Mouse (Mus musculus) adrenal gland, postnatal 14 days (tissue): ENCODE data around the gene Umad1. TPM values are rescaled to one million over a fixed set of nuclear protein-coding genes. Genes with fewer than 3 reads are reported as not detected.

Experiments used
- total RNA-seq: library from RNA; stranded (reverse); gene quantifications from 2 replicates; pipeline ENCODE4 v1.2.3, GENCODE M21; 2021

The Umad1 gene
- total RNA-seq, 1 experiment from 2014 or later = 14.5 TPM

Other genes starting within 250 kb of the Umad1 start
- 3.5 and 4.7 TPM in 2 replicates for gene Col28a1, start 66.7 kb upstream of the Umad1 start, total RNA-seq
- gene Mios, start 50.1 kb upstream of the Umad1 start, total RNA-seq = 18.0 and 18.6 TPM in 2 replicates
- 32.2 and 34.6 TPM in 2 replicates for gene Rpa3, start 115 bp upstream of the Umad1 start, total RNA-seq
- 2.0 TPM in 1 of 2 replicates, not detected in the other for gene Gm45062, start 162 bp downstream of the Umad1 start, total RNA-seq